Mouse (Mus musculus): ENCODE measurements at regions not wholly inside any gene's neighbourhood (a gene's known extent, or its start where the extent isn't known, plus 50 kb on each side); places are given as distances from the start of the nearest gene placed in this dataset.

DNA sequence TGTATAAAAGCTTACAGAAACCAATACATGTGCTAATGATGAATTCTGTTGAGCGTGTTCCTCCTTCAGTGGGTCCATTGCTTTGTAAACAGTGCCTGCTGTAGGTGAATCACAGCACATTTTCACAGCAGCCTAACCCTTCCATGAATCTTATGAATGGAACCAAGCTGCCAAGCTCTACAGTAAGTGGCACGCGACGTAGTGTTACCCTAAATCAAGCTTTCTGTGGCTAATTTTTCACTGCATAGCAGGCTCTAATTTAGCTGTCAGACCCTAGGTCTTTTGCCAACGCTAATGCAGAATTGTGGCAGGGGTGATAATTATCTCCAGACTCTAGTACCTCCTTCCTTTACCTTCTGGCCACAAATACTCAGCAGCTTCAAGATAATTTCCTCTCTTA, 339.0 kb upstream of the Ercc4 start:
- Histone ChIP-seq H3K4me3 (no peak overlapping the region), H3K27ac (replicated peaks) (no peak overlapping the region), H3K9me3 (no peaks in the 10 kb centered on the region), H3K27me3 (no peaks in the 10 kb centered on the region), H3K9ac (no peak overlapping the region), H3K36me3 (no peaks in the 10 kb centered on the region), H3K4me2 (no peak overlapping the region), H3K4me1 (replicated peaks) (no peaks in the 10 kb centered on the region)
- 83% methylated on average over 5 of the region's 5 CpGs for WGBS
- no peak for ATAC-seq (ENCODE audit: low FRiP score, low read depth)

- Histone ChIP-seq H3K9me3 (no peaks in the 10 kb centered on the region), H3K4me2 (no peak overlapping the region), H3K27me3 (no peaks in the 10 kb centered on the region), H3K27ac (replicated peaks) (no peak overlapping the region), H3K4me1 (replicated peaks) (no peaks in the 10 kb centered on the region), H3K4me3 (no peak overlapping the region), H3K36me3 (no peaks in the 10 kb centered on the region), H3K9ac (no peak overlapping the region)
- WGBS, result 82% methylated on average over 5 of the region's 5 CpGs
- ATAC-seq (ENCODE audit: low FRiP score, low read depth), result no peak
Observed at GRCm38 (mm10) chr16:12772535-12772934, 336.9 kb upstream of the Ercc4 start.

- H3K27ac ChIP-seq (replicated peaks), result no peak overlapping the region
- no peak overlapping the region for H3K4me2 ChIP-seq
- H3K9me3 ChIP-seq, result no peaks in the 10 kb centered on the region
- ATAC-seq (ENCODE audit: low FRiP score, low read depth), result no peak
- H3K4me3 ChIP-seq, result no peak overlapping the region
- H3K9ac ChIP-seq, result no peak overlapping the region
- H3K27me3 ChIP-seq, result no peaks in the 10 kb centered on the region
- 56% methylated on average over 2 of the region's 2 CpGs for WGBS
- no peaks in the 10 kb centered on the region for H3K4me1 ChIP-seq (replicated peaks)
- no peaks in the 10 kb centered on the region for H3K36me3 ChIP-seq
Observed at GRCm38 (mm10) chr16:12775876-12776275, 333.6 kb upstream of the Ercc4 start.

GRCm38 (mm10) chr16:12779079-12779478, 330.4 kb upstream of the Ercc4 start:
- Histone ChIP-seq H3K27me3 (no peaks in the 10 kb centered on the region), H3K9ac (no peak overlapping the region), H3K4me2 (no peak overlapping the region), H3K27ac (replicated peaks) (no peak overlapping the region), H3K9me3 (no peaks in the 10 kb centered on the region), H3K4me3 (no peak overlapping the region), H3K4me1 (replicated peaks) (no peaks in the 10 kb centered on the region), H3K36me3 (no peaks in the 10 kb centered on the region)
- 79% methylated on average over 3 of the region's 3 CpGs for WGBS
- no peak for ATAC-seq (ENCODE audit: low FRiP score, low read depth)

DNA sequence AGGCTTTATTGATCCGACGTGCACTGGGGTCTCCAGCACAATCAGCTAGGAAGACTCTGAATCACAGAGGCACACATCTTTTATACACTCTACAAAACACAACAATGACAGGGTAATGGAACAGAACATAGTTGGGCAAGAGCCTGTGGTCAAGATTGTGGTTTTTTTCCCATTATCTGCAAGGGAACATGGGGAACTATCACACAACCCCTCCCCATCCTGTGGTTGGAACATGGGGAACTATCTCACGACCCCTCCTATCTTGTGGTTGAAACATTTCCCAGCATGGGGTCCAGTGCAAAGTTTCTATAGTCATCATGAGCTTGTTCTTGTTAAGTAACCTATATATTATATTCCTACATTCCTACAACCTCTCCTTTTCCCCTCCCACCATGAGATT, 328.8 kb upstream of the Ercc4 start:
- 69% methylated on average over 3 of the region's 3 CpGs for WGBS
- Histone ChIP-seq H3K36me3 (no peaks in the 10 kb centered on the region), H3K9ac (no peak overlapping the region), H3K9me3 (no peaks in the 10 kb centered on the region), H3K27ac (replicated peaks) (no peak overlapping the region), H3K4me2 (no peak overlapping the region), H3K27me3 (no peaks in the 10 kb centered on the region), H3K4me1 (replicated peaks) (no peaks in the 10 kb centered on the region), H3K4me3 (no peak overlapping the region)
- no peak for ATAC-seq (ENCODE audit: low FRiP score, low read depth)

- Histone ChIP-seq H3K9ac (no peak overlapping the region), H3K27ac (replicated peaks) (no peak overlapping the region), H3K27me3 (no peaks in the 10 kb centered on the region), H3K4me1 (replicated peaks) (no peaks in the 10 kb centered on the region), H3K4me2 (no peak overlapping the region), H3K4me3 (no peak overlapping the region), H3K36me3 (no peaks in the 10 kb centered on the region), H3K9me3 (no peaks in the 10 kb centered on the region)
- no peak for ATAC-seq (ENCODE audit: low FRiP score, low read depth)
- 42% methylated on average over 1 of the region's 1 CpGs for WGBS
Observed at GRCm38 (mm10) chr16:12785828-12786227, 323.7 kb upstream of the Ercc4 start.

- WGBS, result 93% methylated on average over 2 of the region's 2 CpGs
- ATAC-seq (ENCODE audit: low FRiP score, low read depth), result no peak
Observed at GRCm38 (mm10) chr16:12798523-12798922, 311.0 kb upstream of the Ercc4 start.

DNA sequence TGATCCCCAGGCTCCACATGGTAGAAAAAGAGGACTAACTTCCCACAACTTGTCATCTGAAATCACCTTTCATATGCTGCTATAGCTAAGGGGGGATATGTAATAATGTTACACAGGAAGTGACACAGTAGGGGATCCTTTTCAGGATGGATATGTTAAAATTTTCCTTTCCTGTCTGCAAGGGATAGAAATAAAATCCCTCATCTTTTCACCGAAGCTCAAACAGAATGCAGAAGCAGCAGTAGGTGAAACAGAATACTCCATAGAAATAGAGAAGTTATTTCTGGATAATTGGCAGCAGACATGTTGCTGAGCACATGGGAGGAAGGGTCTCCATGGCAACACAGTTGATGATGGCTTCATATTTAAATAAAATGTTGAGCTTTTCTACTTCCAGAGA, 309.3 kb upstream of the Ercc4 start:
- H3K27ac ChIP-seq (replicated peaks), result no peak overlapping the region
- no peaks in the 10 kb centered on the region for H3K9me3 ChIP-seq
- no peak for ATAC-seq (ENCODE audit: low FRiP score, low read depth)
- no peak overlapping the region for H3K4me3 ChIP-seq
- no peaks in the 10 kb centered on the region for H3K36me3 ChIP-seq
- H3K4me1 ChIP-seq (replicated peaks), result 0 out of 2 replicates have a peak, but pooled peaks cover 13% of the 10 kb centered on the region
- H3K27me3 ChIP-seq, result no peaks in the 10 kb centered on the region
- no peak overlapping the region for H3K4me2 ChIP-seq
- H3K9ac ChIP-seq, result no peak overlapping the region
- 57% methylated on average over 1 of the region's 1 CpGs for WGBS

More at GRCm38 (mm10) chr16:12798523-12798922, 311.0 kb upstream of the Ercc4 start:
- Histone ChIP-seq H3K27me3 (no peaks in the 10 kb centered on the region), H3K9ac (no peak overlapping the region), H3K4me3 (no peak overlapping the region), H3K4me1 (replicated peaks) (0 out of 2 replicates have a peak, but pooled peaks cover 13% of the 10 kb centered on the region), H3K9me3 (no peaks in the 10 kb centered on the region), H3K36me3 (no peaks in the 10 kb centered on the region), H3K27ac (replicated peaks) (no peak overlapping the region), H3K4me2 (no peak overlapping the region)

DNA sequence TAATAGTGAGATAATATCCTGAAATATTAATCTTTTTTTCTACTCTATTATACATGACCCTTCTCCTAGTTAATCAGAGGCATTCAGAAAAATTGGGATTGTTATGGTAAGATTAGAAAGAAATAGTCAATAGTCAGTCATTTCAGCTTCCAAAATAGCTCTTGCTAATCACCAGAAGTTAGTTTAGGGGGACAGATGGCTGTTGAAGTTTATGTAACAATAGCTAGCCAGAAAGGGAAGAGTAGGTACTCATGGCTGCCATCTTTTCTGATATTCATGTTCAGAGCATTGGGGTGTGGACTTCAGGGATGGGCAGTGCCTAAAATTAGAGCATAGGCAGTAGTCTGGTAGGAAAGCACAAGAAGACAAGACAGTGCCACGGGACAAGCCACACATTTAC, 306.8 kb upstream of the Ercc4 start:
- Histone ChIP-seq H3K27ac (replicated peaks) (no peak overlapping the region), H3K4me2 (no peak overlapping the region), H3K4me3 (no peak overlapping the region), H3K9me3 (no peaks in the 10 kb centered on the region), H3K9ac (no peak overlapping the region), H3K27me3 (no peaks in the 10 kb centered on the region), H3K36me3 (no peaks in the 10 kb centered on the region), H3K4me1 (replicated peaks) (0 out of 2 replicates have a peak, but pooled peaks cover 3% of the 10 kb centered on the region)
- ATAC-seq (ENCODE audit: low FRiP score, low read depth), result no peak
- WGBS, result 74% methylated on average over 1 of the region's 1 CpGs

DNA sequence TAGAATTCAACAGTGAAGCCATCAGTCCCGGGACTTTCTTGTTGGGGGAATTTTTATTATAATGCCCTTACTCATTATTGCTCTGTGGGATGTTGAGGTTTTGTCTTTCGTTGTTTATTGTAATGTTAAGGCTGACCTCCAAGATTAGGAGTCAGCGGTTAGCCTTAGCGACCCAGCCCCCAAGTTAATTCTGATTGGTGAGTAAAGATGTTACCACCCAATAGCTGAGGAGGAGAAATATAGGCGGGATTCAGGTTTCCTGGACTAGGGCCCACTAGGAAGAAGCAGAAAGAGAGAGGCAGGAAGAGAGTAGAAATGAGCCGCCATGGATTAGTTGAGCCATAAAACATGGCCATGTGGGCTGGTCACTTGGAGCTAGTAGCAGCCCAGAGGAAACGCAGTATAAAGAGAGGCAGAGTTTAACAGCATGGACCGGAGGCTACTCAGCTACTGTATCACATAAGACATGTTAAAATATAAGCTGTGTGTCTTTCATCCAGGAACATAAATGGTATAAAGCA, 302.1 kb upstream of the Ercc4 start:
- no peaks in the 10 kb centered on the region for H3K9me3 ChIP-seq
- no peak overlapping the region for H3K27ac ChIP-seq (replicated peaks)
- no peak for ATAC-seq (ENCODE audit: low FRiP score, low read depth)
- no peaks in the 10 kb centered on the region for H3K4me1 ChIP-seq (replicated peaks)
- H3K4me2 ChIP-seq, result no peak overlapping the region
- no peaks in the 10 kb centered on the region for H3K36me3 ChIP-seq
- WGBS, result 50% methylated on average over 8 of the region's 8 CpGs
- no peaks in the 10 kb centered on the region for H3K27me3 ChIP-seq
- H3K9ac ChIP-seq, result no peak overlapping the region
- no peak overlapping the region for H3K4me3 ChIP-seq

- Histone ChIP-seq H3K9me3 (no peaks in the 10 kb centered on the region), H3K36me3 (no peaks in the 10 kb centered on the region), H3K27me3 (no peaks in the 10 kb centered on the region), H3K4me3 (no peak overlapping the region), H3K4me2 (no peak overlapping the region), H3K9ac (no peak overlapping the region), H3K4me1 (replicated peaks) (no peaks in the 10 kb centered on the region), H3K27ac (replicated peaks) (no peak overlapping the region)
- 67% methylated on average over 2 of the region's 2 CpGs for WGBS
- ATAC-seq (ENCODE audit: low FRiP score, low read depth), result no peak
Observed at GRCm38 (mm10) chr16:12811088-12811487, 298.4 kb upstream of the Ercc4 start.

GRCm38 (mm10) chr16:12824646-12825045, 284.8 kb upstream of the Ercc4 start:
- Histone ChIP-seq H3K36me3 (no peaks in the 10 kb centered on the region), H3K9ac (no peak overlapping the region), H3K9me3 (no peaks in the 10 kb centered on the region), H3K27me3 (no peaks in the 10 kb centered on the region), H3K4me2 (no peak overlapping the region), H3K4me3 (no peak overlapping the region), H3K4me1 (replicated peaks) (no peaks in the 10 kb centered on the region), H3K27ac (replicated peaks) (no peak overlapping the region)
- ATAC-seq (ENCODE audit: low FRiP score, low read depth), result no peak
- WGBS, result 82% methylated on average over 6 of the region's 6 CpGs

DNA sequence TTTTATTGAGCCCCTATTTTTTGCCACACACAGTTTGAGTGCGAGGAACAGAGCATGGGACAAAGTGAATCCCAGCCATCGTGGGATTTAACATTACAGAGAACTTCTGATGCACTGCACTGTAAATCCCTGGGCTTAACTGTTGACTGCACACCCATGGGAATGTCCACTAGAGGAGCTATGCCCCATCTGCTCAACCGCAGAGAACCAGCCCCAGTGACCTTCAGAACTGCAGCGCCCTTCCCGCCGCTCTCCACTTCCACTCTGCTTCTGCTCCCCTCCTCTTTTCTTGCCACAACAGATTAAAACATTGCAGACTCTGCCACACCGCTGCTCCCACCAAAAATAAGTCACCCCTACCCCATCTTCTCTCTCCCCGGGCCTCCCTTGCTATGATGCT, 283.3 kb upstream of the Ercc4 start:
- no peaks in the 10 kb centered on the region for H3K27me3 ChIP-seq
- no peak for ATAC-seq (ENCODE audit: low FRiP score, low read depth)
- H3K9me3 ChIP-seq, result no peaks in the 10 kb centered on the region
- H3K4me3 ChIP-seq, result no peak overlapping the region
- no peak overlapping the region for H3K4me2 ChIP-seq
- no peaks in the 10 kb centered on the region for H3K4me1 ChIP-seq (replicated peaks)
- H3K36me3 ChIP-seq, result no peaks in the 10 kb centered on the region
- H3K27ac ChIP-seq (replicated peaks), result no peak overlapping the region
- H3K9ac ChIP-seq, result no peak overlapping the region
- 61% methylated on average over 8 of the region's 8 CpGs for WGBS
